Mouse (Mus musculus) Patski (cell line): Measurements from ENCODE around the gene Tmbim7. TPM values are rescaled to one million over a fixed set of nuclear protein-coding genes. Genes with fewer than 3 reads are reported as not detected.
"Not testable (repeated sequence)": the region's sequence is repeated elsewhere in the genome, so short reads cannot be mapped to it uniquely, and the experiment has no call there.

ENCODE experiments used
- ATAC-seq: fragments of 100-300 bp; one replicate; pipeline ENCODE4 v1.8.0; 2021
- CTCF ChIA-PET: fragments of 350-600 bp; sonication (Branson Sonifier 250); formaldehyde crosslinking; loops from one replicate; lab custom pipeline; 2022; ENCODE audit warnings: inconsistent platforms; lab: Charles Lee
- POLR2A ChIA-PET: fragments of 350-600 bp; sonication (Branson Sonifier 250); formaldehyde crosslinking; loops from one replicate; lab custom pipeline; 2022; ENCODE audit warnings: antibody characterized with exemption, inconsistent platforms; lab: Charles Lee
- DNase-seq: peaks from one replicate; pipeline ENCODE4 v3.0.0-alpha.2; 2011; ENCODE audit warnings: low read depth, low spot score
- H3K27me3 ChIP-seq: fragments of 371-371 bp; one replicate; pipeline ENCODE4 v1.5.1; 2021
- CTCF ChIP-seq: fragments of 100-300 bp; IDR thresholded peaks from one replicate; pipeline ENCODE4 v1.5.1; 2021
- in situ Hi-C: fragments of 300-500 bp; cut with MboI; formaldehyde crosslinking; loops from 3 replicates; pipeline ENCODE4 v1.11.1; 2018; ENCODE audit warnings: low pct_unique_long_range_greater_than_20kb, mixed read lengths
- polyA plus RNA-seq: library from polyadenylated mRNA; unstranded; gene quantifications from one replicate; pipeline ENCODE4 v1.2.3, GENCODE M21; 2021

Gene Tmbim7
- polyA plus RNA-seq: not detected

GRCm38 (mm10) chr5:3650881-3651280, at the start of gene Tmbim7:
TSS of gene Tmbim7 (plus strand) at chr5:3651181.
- TF ChIP-seq CTCF: no peak
- CTCF ChIA-PET: interaction anchor here (1.4 kb wide), 1 partner anchor 14 kb away, joined by 3 read pairs; no protein-coding TSS in a partner anchor

GRCm38 (mm10) chr5:3607114-3607513, 43.9 kb upstream of the Tmbim7 start:
- ATAC-seq (no peak), DNase-seq (no peak)
- ChIA-PET POLR2A (no interaction called here), CTCF (no interaction called here)
- H3K27me3 ChIP-seq: no peaks in the 10 kb centered on the region
- in situ Hi-C loops: no loop called here
- TF ChIP-seq CTCF: no peak

More at GRCm38 (mm10) chr5:3650881-3651280, at the start of gene Tmbim7:
- POLR2A ChIA-PET: no interaction called here
- no peak for ATAC-seq
- DNase-seq: no peak
- in situ Hi-C loops: no loop called here
- no peaks in the 10 kb centered on the region for H3K27me3 ChIP-seq

DNA sequence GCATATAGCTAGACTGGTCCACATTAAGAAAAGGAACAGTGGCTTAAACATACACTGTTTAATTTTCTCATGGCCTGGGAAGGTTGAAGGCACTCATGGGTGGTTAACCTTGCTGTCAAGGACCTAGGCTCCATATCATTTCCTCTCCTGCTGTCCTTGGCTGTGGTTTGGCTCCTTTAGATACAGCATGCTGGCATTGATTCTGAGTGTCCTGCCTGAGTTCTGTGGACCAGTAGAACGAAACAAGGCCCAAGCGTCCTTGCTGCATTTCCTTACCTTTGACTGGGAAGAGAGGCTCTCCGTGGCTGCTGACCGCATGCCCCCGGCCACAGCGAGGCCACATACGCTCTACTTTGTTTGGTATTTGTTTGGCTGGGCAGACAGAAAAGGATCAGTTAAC, 41.7 kb upstream of the Tmbim7 start:
- ChIA-PET CTCF (interaction anchor here (1.5 kb wide), 1 partner anchor 13 kb away, joined by 5 read pairs; the partner anchor contains the start of gene Rbm48), POLR2A (no interaction called here)
- no peaks in the 10 kb centered on the region for H3K27me3 ChIP-seq
- in situ Hi-C loops: no loop called here
- DNase-seq (no peak), ATAC-seq (no peak)
- TF ChIP-seq CTCF: no peak

GRCm38 (mm10) chr5:3611835-3612234, 39.1 kb upstream of the Tmbim7 start:
- POLR2A ChIA-PET: interaction anchor here (0.7 kb wide), 1 partner anchor 25 kb away, joined by 3 read pairs; no protein-coding TSS in a partner anchor
- in situ Hi-C loops, H3K27me3 ChIP-seq, ATAC-seq, DNase-seq: not testable (repeated sequence)
- CTCF ChIA-PET: interaction anchor here (2.0 kb wide), 1 partner anchor 11 kb away, joined by 6 read pairs; no protein-coding TSS in a partner anchor
- TF ChIP-seq CTCF: peak; percentile 49

DNA sequence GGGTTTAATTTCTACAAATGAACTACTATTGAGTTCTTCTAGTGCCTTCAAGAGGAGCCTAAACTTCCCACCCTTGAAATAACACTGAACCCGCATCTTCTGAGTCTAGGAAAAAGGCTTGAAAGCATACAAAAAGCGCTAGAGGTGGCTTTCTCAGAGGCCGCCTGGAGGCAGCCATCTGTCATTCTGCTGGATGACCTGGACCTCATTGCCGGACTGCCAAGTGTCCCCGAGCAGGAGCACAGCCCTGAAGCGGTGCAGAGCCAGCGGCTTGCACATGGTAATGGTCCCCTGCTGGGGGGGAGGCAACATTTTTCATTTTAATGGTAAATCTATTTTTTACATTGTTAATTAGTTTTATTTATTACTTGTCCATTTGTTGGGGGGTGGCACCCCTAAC, 30.5 kb upstream of the Tmbim7 start:
- DNase-seq: no peak
- CTCF ChIA-PET: interaction anchor here (1.6 kb wide), 1 partner anchor 16 kb away, joined by 3 read pairs; no protein-coding TSS in a partner anchor
- POLR2A ChIA-PET: no interaction called here
- ATAC-seq: no peak
- TF ChIP-seq CTCF: no peak
- in situ Hi-C loops: no loop called here
- H3K27me3 ChIP-seq: no peaks in the 10 kb centered on the region

DNA sequence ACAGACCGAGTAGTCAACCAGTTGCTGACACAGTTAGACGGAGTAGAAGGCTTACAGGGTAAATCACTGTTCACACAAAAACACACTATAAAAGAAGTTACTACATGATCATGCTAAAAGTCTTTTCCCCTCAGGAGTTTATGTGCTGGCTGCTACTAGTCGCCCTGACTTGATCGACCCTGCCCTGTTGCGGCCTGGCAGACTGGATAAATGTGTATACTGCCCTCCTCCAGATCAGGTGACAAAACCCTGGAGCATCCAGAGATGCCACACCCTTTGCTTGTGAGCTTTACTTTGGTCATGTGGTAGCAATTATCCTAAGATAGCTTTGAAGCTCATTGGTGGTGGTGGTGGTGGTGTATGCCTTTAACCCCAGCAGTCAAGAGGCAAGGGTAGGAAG, 20.9 kb upstream of the Tmbim7 start:
- DNase-seq (no peak), ATAC-seq (no peak)
- CTCF ChIA-PET: no interaction called here
- H3K27me3 ChIP-seq: no peaks in the 10 kb centered on the region
- TF ChIP-seq CTCF: no peak
- in situ Hi-C loops: no loop called here
- POLR2A ChIA-PET: no interaction called here

- no peak for TF ChIP-seq CTCF
- in situ Hi-C loops: no loop called here
- no peak for ATAC-seq
- POLR2A ChIA-PET: no interaction called here
- no peak for DNase-seq
- CTCF ChIA-PET: interaction anchor here (1.7 to 2.5 kb wide), 2 partner anchors 10 to 45 kb away, joined by 3 to 7 read pairs; no protein-coding TSS in a partner anchor
- no peaks in the 10 kb centered on the region for H3K27me3 ChIP-seq
Observed at GRCm38 (mm10) chr5:3631512-3632271, 19.3 kb upstream of the Tmbim7 start.

GRCm38 (mm10) chr5:3632285-3632684, 18.7 kb upstream of the Tmbim7 start:
- ChIA-PET CTCF (interaction anchor here (1.7 to 2.5 kb wide), 2 partner anchors 10 to 44 kb away, joined by 3 to 7 read pairs; no protein-coding TSS in a partner anchor), POLR2A (no interaction called here)
- in situ Hi-C loops: no loop called here
- H3K27me3 ChIP-seq: no peaks in the 10 kb centered on the region
- no peak for TF ChIP-seq CTCF
- ATAC-seq (no peak), DNase-seq (no peak)

- DNase-seq (no peak), ATAC-seq (no peak)
- in situ Hi-C loops: no loop called here
- TF ChIP-seq CTCF: no peak
- ChIA-PET CTCF (interaction anchor here (0.7 to 2.5 kb wide), 8 partner anchors 9 to 35 kb away, joined by 3 to 7 read pairs (median 4); no protein-coding TSS in a partner anchor), POLR2A (interaction anchor here (0.5 kb wide), 1 partner anchor 52 kb away, joined by 3 read pairs; no protein-coding TSS in a partner anchor)
- H3K27me3 ChIP-seq: no peaks in the 10 kb centered on the region
Observed at GRCm38 (mm10) chr5:3633315-3633714, 17.7 kb upstream of the Tmbim7 start.

GRCm38 (mm10) chr5:3633951-3634350, 17.0 kb upstream of the Tmbim7 start:
- DNase-seq (no peak), ATAC-seq (no peak)
- in situ Hi-C loops: no loop called here
- ChIA-PET CTCF (interaction anchor here (0.7 to 1.3 kb wide), 6 partner anchors 9 to 21 kb away, joined by 3 to 7 read pairs (median 4); no protein-coding TSS in a partner anchor), POLR2A (no interaction called here)
- TF ChIP-seq CTCF: peak; percentile 87
- no peaks in the 10 kb centered on the region for H3K27me3 ChIP-seq

GRCm38 (mm10) chr5:3635286-3635685, 15.7 kb upstream of the Tmbim7 start:
- in situ Hi-C loops: no loop called here
- ATAC-seq (no peak), DNase-seq (no peak)
- TF ChIP-seq CTCF: no peak
- CTCF ChIA-PET: no interaction called here
- H3K27me3 ChIP-seq: no peaks in the 10 kb centered on the region
- POLR2A ChIA-PET: interaction anchor here (0.6 kb wide), 1 partner anchor 54 kb away, joined by 3 read pairs; no protein-coding TSS in a partner anchor
